Mouse (Mus musculus) midbrain, embryonic 10.5 days (tissue): ENCODE results near the gene Gamt. TPM values are rescaled to one million over a fixed set of nuclear protein-coding genes. Genes with fewer than 3 reads are reported as not detected.
A peak's percentile ranks its signal among the peaks of the same experiment; 100 is the strongest.

Experiments
- DNase-seq: peaks from one replicate; pipeline ENCODE4 v3.0.0-alpha.2; 2017; ENCODE audit warnings: low spot score
- H3K27ac ChIP-seq: fragments of 300-500 bp; sonication (generic); replicated peaks from 2 replicates; pipeline ENCODE4 v1.5.1; 2016; ENCODE audit warnings: mild to moderate bottlenecking
- H3K27me3 ChIP-seq: fragments of 300-500 bp; sonication (generic); 2 replicates; pipeline ENCODE4 v1.6.1; 2016; ENCODE audit warnings: low read depth, mild to moderate bottlenecking; ENCODE audit not compliant: poor library complexity, severe bottlenecking
- H3K36me3 ChIP-seq: fragments of 300-500 bp; sonication (generic); 2 replicates; pipeline ENCODE4 v1.6.1; 2016; ENCODE audit warnings: mild to moderate bottlenecking, moderate library complexity
- H3K4me1 ChIP-seq: fragments of 300-500 bp; sonication (generic); 2 replicates; pipeline ENCODE4 v1.6.1; 2016
- H3K4me3 ChIP-seq: fragments of 300-500 bp; sonication (generic); 2 replicates; pipeline ENCODE4 v1.5.1; 2016; ENCODE audit warnings: mild to moderate bottlenecking, moderate library complexity
- H3K9me3 ChIP-seq: fragments of 300-500 bp; sonication (generic); replicated peaks from 2 replicates; pipeline ENCODE4 v1.6.1; 2016; ENCODE audit warnings: mild to moderate bottlenecking
- WGBS: fragments of 180-500 bp; shearing (Covaris S2); methylation state at CpG from one replicate; pipeline ENCODE4 v1.1.7; 2016; 5-methylcytosine and 5-hydroxymethylcytosine counted together
- polyA plus RNA-seq: library from polyadenylated mRNA; unstranded; fragments of >200 nt; fragmentation: Nextera tagmentation; extraction: Ambion mirVana; gene quantifications from 2 replicates; pipeline ENCODE4 v1.2.1, GENCODE M21; 2016

Gamt gene
- polyA plus RNA-seq, 1 experiment from 2014 or later, result 32.5 TPM

- DNase-seq, result no peak
- Histone ChIP-seq H3K9me3 (no peaks in the 10 kb centered on the region), H3K27me3 (no peaks in the 10 kb centered on the region), H3K27ac (peak overlapping the region; percentile 91; the same call in 1 of the 2 replicates), H3K4me1 (peaks cover 70% of the 10 kb centered on the region), H3K4me3 (peak overlapping the region; percentile 63), H3K36me3 (peaks cover 29% of the 10 kb centered on the region)
- 74% methylated on average over 12 of the region's 12 CpGs for WGBS
Measured at GRCm38 (mm10) chr10:80262169-80262568, 1.4 kb upstream of the Gamt start.

- peaks cover 30% of the 10 kb centered on the region for H3K36me3 ChIP-seq
- peaks cover 69% of the 10 kb centered on the region for H3K4me1 ChIP-seq
- 0% methylated on average over 14 of the region's 14 CpGs for WGBS
- H3K27me3 ChIP-seq, result no peaks in the 10 kb centered on the region
- H3K27ac ChIP-seq, result peak overlapping the region; percentile 91
- peak overlapping the region; percentile 63 for H3K4me3 ChIP-seq
- peak; percentile 91 for DNase-seq
- no peaks in the 10 kb centered on the region for H3K9me3 ChIP-seq
Measured at GRCm38 (mm10) chr10:80261585-80261968, 765 bp upstream of the Gamt start.

- DNase-seq, result peak; percentile 67
- WGBS, result 8% methylated on average over 19 of the region's 19 CpGs
- H3K9me3 ChIP-seq, result no peaks in the 10 kb centered on the region
- peaks cover 66% of the 10 kb centered on the region for H3K4me1 ChIP-seq
- peak overlapping the region; percentile 63 for H3K4me3 ChIP-seq
- H3K27me3 ChIP-seq, result no peaks in the 10 kb centered on the region
- peaks cover 45% of the 10 kb centered on the region for H3K36me3 ChIP-seq
- peak overlapping the region; percentile 91 for H3K27ac ChIP-seq
Measured at GRCm38 (mm10) chr10:80259861-80260641, 761 bp downstream of the Gamt start.

- H3K27me3 ChIP-seq, result no peaks in the 10 kb centered on the region
- H3K4me3 ChIP-seq, result peak overlapping the region; percentile 63
- H3K9me3 ChIP-seq, result no peaks in the 10 kb centered on the region
- peaks cover 60% of the 10 kb centered on the region for H3K4me1 ChIP-seq
- H3K27ac ChIP-seq, result peak overlapping the region; percentile 91
- H3K36me3 ChIP-seq, result peaks cover 51% of the 10 kb centered on the region
- WGBS, result 80% methylated on average over 6 of the region's 6 CpGs
- no peak for DNase-seq
Measured at GRCm38 (mm10) chr10:80259463-80259805, 1.4 kb downstream of the Gamt start.

- DNase-seq, result no peak
- H3K36me3 ChIP-seq, result peaks cover 57% of the 10 kb centered on the region
- H3K4me3 ChIP-seq, result peak overlapping the region; percentile 63
- peaks cover 57% of the 10 kb centered on the region for H3K4me1 ChIP-seq
- H3K27me3 ChIP-seq, result no peaks in the 10 kb centered on the region
- H3K27ac ChIP-seq, result no peak overlapping the region
- WGBS, result 93% methylated on average over 14 of the region's 14 CpGs
- no peaks in the 10 kb centered on the region for H3K9me3 ChIP-seq
Measured at GRCm38 (mm10) chr10:80258752-80259462, 1.9 kb downstream of the Gamt start.

- H3K36me3 ChIP-seq, result peaks cover 66% of the 10 kb centered on the region
- H3K27ac ChIP-seq, result peak overlapping the region; percentile 42
- DNase-seq, result no peak
- WGBS, result 93% methylated on average over 2 of the region's 2 CpGs
- no peaks in the 10 kb centered on the region for H3K9me3 ChIP-seq
- H3K27me3 ChIP-seq, result no peaks in the 10 kb centered on the region
- peak overlapping the region; percentile 10; the same call in 1 of the 2 replicates for H3K4me3 ChIP-seq
- peaks cover 57% of the 10 kb centered on the region for H3K4me1 ChIP-seq
Measured at GRCm38 (mm10) chr10:80257936-80258335, 2.9 kb downstream of the Gamt start.

GRCm38 (mm10) chr10:80255881-80256535 lies 4.8 kb downstream of the Gamt start:
- Histone ChIP-seq H3K4me1 (peaks cover 47% of the 10 kb centered on the region), H3K9me3 (no peaks in the 10 kb centered on the region)
- 80% methylated on average over 5 of the region's 5 CpGs for WGBS

GRCm38 (mm10) chr10:80254331-80255297 lies 6.2 kb downstream of the Gamt start:
- H3K4me3 ChIP-seq, result 0 out of 2 replicates have a peak overlapping the region, but pooled peaks have one; percentile 5
- 95% methylated on average over 26 of the region's 26 CpGs for WGBS
- H3K36me3 ChIP-seq, result peaks cover 73% of the 10 kb centered on the region
- no peak for DNase-seq
- H3K9me3 ChIP-seq, result no peaks in the 10 kb centered on the region
- no peak overlapping the region for H3K27ac ChIP-seq
- peaks cover 47% of the 10 kb centered on the region for H3K4me1 ChIP-seq
- no peaks in the 10 kb centered on the region for H3K27me3 ChIP-seq

More at GRCm38 (mm10) chr10:80255881-80256535, 4.8 kb downstream of the Gamt start:
- Histone ChIP-seq H3K36me3 (peaks cover 74% of the 10 kb centered on the region), H3K27ac (peak overlapping the region; percentile 38; the same call in 1 of the 2 replicates), H3K27me3 (no peaks in the 10 kb centered on the region), H3K4me3 (no peak overlapping the region; the same call in 1 of the 2 replicates)
- DNase-seq, result no peak

- Histone ChIP-seq H3K36me3 (peaks cover 63% of the 10 kb centered on the region), H3K9me3 (no peaks in the 10 kb centered on the region), H3K4me3 (no peak overlapping the region), H3K4me1 (peaks cover 38% of the 10 kb centered on the region), H3K27me3 (no peaks in the 10 kb centered on the region), H3K27ac (no peak overlapping the region)
- no peak for DNase-seq
- 90% methylated on average over 6 of the region's 6 CpGs for WGBS
Measured at GRCm38 (mm10) chr10:80253551-80253950, 7.3 kb downstream of the Gamt start.

- H3K4me1 ChIP-seq, result peaks cover 39% of the 10 kb centered on the region
- H3K9me3 ChIP-seq, result no peaks in the 10 kb centered on the region
- peaks cover 54% of the 10 kb centered on the region for H3K36me3 ChIP-seq
- H3K27me3 ChIP-seq, result no peaks in the 10 kb centered on the region
- H3K4me3 ChIP-seq, result 0 out of 2 replicates have a peak overlapping the region, but pooled peaks have one; percentile 9
- WGBS, result 94% methylated on average over 11 of the region's 11 CpGs
- H3K27ac ChIP-seq, result no peak overlapping the region
- DNase-seq, result no peak
Measured at GRCm38 (mm10) chr10:80252493-80253274, 8.1 kb downstream of the Gamt start.

GRCm38 (mm10) chr10:80252011-80252410 lies 8.8 kb downstream of the Gamt start:
- Histone ChIP-seq H3K27ac (no peak overlapping the region), H3K4me1 (peaks cover 44% of the 10 kb centered on the region), H3K4me3 (no peak overlapping the region), H3K9me3 (no peaks in the 10 kb centered on the region), H3K36me3 (peaks cover 49% of the 10 kb centered on the region), H3K27me3 (no peaks in the 10 kb centered on the region; the same call in 1 of the 2 replicates)
- DNase-seq, result no peak
